Mouse (Mus musculus): Measurements from ENCODE around the gene Coq4. TPM values are rescaled to one million over a fixed set of nuclear protein-coding genes. Genes with fewer than 3 reads are reported as not detected.

The Coq4 gene
- 6.9 to 10.4 TPM (median 7.6 TPM) in 4 replicates for total RNA-seq (2023)

DNA sequence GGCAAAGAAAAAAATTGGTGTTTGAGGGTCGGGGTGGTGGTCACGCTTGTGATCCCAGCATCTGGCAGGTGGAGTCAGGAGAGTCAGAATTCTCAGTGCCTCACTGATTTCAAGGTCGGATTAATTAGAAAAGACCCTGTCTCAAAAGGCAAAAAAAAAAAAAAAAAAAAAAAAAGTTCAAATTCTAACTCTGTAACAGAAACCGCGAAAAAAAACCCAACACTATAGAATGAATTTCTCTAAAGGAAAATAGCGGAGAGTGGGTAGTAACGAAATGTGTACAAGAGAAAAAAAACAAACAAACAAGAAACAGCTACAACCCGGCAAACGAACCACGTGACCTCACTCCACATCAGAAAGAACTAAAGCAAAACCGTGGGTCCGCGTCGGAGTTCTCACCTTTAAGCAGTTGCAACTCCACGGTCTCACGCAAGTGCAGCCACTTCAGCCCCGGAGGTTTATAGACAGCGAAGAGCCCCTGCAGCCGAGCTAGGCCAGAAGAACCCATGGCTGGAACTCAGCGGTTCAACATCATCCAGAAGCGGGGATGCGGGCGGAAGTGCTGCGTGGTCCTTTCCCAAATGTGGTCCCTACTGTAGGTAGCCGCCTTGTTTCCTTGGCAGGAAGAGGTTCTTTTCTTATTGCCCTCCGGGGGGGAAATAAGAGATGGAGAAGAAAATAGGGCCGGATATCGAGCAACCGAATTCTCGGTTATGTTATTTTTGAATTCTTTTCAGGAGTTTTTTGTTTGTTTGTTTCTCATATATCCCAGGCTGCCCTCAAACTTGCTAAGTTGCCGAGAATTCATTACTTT, at the start of gene Coq4:
Gene Coq4, plus strand, starts transcription at position 390 of the 814 bp plus-strand sequence.

DNA sequence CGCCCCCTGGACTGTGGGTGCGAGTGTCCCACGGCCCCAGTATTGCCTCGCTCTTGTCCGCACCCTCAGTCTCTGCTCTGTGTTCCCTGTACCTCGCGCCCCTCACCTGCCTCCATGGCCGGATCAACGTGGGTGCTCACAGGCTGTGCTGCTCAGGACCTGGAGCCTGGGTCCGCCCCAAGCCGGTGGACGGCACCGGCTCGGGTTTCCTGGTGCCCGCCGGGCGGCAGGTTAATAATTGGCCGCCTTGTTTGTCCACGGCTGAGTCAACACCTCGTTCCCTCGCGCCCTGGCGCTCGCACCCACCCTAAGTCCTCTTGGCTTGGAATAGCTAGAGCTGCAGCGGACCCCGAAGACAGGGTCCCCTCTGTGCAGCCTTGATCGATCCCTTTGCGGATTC, 35.8 kb upstream of the Coq4 start, which contains the start of gene Gm13420:
Gene Gm13420, minus strand, starts transcription at position 189 of the 400 bp plus-strand sequence.

DNA sequence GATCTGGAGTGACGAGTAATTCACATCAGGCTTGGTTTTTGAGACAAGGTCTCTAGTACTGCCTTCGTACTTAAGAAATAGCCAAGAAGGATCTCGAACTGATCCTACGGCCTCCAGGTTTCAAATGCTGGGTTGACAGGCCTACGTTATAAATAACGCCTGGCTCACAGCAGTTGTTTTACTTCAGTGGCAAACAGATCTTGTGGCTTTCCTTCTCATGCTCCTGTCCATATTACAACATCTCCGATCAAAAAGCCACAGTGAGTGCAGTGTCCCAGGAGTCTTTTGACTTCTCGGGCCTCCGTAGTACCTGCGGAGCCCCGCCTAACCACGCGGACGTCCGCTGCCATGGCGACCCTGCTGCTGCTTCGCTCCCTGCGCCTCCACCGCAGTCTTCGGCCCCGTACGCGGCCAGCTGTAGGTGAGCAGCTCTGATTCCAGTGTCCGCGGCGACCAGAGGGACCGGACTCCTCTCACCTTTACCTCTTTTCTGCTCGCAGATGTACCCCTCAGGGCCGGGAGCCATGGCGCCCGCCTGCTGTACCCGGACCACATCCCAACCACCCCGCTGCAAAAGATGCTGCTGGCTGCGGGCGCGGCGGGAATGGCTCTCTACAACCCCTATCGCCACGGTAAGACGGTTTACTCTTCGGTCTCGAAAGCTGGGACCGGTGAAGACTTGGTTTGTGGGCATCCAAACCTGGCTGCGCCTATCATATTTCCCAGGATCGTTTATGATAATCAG, 816 bp downstream of the Coq4 start, which contains the start of gene Trub2:
Gene Trub2, minus strand, starts transcription at position 566 of the 745 bp plus-strand sequence.

DNA sequence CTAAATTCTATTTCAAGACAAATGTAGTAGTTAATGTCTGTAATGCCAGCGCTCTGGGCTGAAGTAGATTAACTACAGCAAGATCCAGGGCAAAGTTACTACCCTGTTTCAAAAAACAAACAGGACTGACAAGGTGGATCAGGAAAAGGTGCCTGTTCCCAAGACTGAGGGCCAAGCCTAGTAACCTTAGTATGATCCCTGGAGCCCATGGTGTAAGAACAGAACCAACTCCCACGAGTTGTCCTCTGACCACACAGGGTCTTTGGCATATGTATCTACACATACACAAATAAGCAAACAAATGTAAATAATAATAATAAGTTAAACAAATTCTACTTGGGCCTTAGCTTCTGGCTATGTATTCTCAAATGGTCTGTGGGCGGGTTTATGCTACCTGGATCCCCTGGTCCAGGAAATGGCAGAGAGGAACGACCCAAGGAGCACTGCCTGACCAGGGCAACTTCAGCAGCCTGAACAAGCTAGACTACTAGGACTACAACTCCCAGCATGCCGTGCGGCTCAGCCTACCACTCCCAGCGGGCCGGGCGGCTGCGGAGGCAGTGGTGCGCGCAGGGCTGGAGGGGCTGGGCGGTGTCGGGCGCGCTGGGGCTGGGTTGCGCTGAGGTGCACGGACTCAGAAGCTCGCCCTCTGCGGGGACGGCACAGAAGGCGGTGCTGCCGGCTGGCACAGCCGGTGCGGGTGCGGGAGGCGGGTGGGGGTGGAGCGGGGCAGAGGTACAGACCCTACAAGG, 15.0 kb downstream of the Coq4 start, which contains the start of gene Slc27a4:
Gene Slc27a4, plus strand, starts transcription at position 560 of the 752 bp plus-strand sequence.

DNA sequence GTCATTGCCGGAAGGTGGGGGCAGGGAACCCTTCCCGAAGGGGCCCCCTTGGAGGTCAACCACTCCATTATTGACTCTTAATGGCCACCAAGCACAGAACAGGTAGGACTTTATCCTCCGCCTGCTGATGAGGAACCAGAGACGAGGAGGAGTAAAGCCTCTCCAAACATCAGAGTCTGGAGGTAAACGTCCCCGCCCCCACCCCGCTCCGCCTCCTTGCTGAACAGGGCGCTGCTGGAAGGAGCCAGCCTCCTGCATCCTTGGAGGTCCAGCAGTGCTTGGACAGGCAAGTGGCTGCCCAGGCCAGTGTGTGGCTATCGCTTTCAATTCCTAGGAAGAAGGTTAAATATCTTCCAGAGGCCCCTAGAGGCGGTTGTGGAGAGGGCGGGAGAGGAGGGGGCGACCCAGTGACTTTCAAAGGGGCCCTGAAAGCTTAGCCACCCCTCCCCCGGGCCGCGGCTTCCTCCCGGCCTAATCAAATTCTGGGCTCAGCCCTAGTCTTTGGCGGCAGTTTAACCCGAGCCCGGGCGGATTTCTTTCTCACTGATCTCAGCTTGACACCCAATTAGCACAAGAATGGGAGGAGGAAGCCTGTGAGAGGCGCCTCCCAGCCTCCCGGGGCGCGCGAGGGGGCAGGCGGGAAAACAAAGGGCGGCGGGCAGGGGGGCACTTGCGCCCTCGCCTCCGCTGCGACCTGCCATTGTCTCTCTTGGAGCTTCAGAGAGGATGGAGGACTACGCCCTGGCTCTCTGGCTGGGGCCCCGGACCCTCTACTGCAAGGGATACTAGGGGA, 32.9 kb downstream of the Coq4 start, which contains the start of gene Urm1:
Gene Urm1, plus strand, starts transcription at position 51 of the 793 bp plus-strand sequence.

Other genes with a start within 250 kb of the Coq4 start
- 158 to 170 TPM (median 164 TPM) in 4 replicates for gene Rapgef1, start 167.8 kb upstream of the Coq4 start, total RNA-seq (2023)
- 0.88 to 1.1 TPM in 2 of 4 replicates, not detected in the others for gene Gm13420, start 35.8 kb upstream of the Coq4 start, total RNA-seq (2023)
- not detected in 4 replicates for gene Gm13547, start 28.2 kb upstream of the Coq4 start, total RNA-seq (2023)
- gene Trub2, start 1.0 kb downstream of the Coq4 start, total RNA-seq (2023) = 37.7 to 51.2 TPM (median 43.2 TPM) in 4 replicates
- gene Slc27a4, start 15.1 kb downstream of the Coq4 start, total RNA-seq (2023) = 10.1 to 13.4 TPM (median 12.3 TPM) in 4 replicates
- gene Urm1, start 32.6 kb downstream of the Coq4 start, total RNA-seq (2023) = 49.0 to 56.9 TPM (median 51.0 TPM) in 4 replicates
- 1.5 to 3.9 TPM (median 1.9 TPM) in 4 replicates for gene Cercam, start 81.7 kb downstream of the Coq4 start, total RNA-seq (2023)
- 102 to 113 TPM (median 103 TPM) in 4 replicates for gene Odf2, start 101.7 kb downstream of the Coq4 start, total RNA-seq (2023)
- 70.7 to 89.4 TPM (median 75.9 TPM) in 4 replicates for gene Gle1, start 147.9 kb downstream of the Coq4 start, total RNA-seq (2023)
- gene Sptan1, start 178.1 kb downstream of the Coq4 start, total RNA-seq (2023) = 289 to 315 TPM (median 302 TPM) in 4 replicates